Comparison of ENCODE assay signal across 8 mouse cellular contexts in the genomic region with DNA sequence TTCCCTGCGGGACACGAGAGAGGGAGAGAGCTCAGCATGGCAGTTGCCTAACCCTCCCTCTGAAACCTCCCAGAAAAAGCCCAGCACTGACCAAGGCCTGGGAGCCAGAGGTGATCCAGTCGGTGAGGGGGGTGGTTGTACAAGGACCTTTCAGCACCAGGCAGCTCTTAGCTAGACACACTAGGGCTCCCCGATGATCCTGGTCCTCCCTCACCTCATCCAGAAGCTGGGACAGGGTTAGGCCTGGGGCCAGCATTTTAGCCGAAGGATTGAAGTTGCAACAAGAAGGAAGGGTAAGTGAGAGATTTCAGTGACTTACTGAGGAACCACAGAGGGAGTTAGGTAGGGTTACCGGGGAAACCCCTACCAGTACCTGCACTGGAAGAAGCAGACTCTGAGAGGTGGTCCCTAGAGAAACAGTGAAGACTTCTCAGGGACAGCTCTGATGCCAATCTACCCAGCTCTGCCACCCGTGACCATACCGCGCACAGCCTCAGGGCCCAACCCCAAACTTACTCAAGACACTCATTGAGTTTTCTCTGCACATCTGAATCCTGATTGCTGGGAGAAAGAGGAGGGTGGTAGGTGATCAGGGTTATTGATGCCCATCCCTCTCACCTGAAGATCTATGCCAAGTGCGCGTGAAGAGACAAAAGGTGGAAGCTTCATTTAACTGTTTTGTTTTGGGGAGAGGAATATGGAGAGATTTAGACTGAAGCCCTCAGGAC. TPM values are rescaled to one million over a fixed set of nuclear protein-coding genes. Genes with fewer than 3 reads are reported as not detected.
DNase-seq lines count a peak whose midpoint lies in the region; ATAC-seq and TF ChIP-seq lines count a peak whose summit lies in the region.

No protein-coding gene starts in this region.

- no peaks in the 10 kb centered on the region for H3K27me3 ChIP-seq in spleen, adult 2 months (ENCODE audit: control insufficient read depth, insufficient read depth, low read length)
- peaks cover 10% of the 10 kb centered on the region; the same call in 1 of the 2 replicates for H3K27me3 ChIP-seq in liver, embryonic 12.5 days (replicated peaks)

- TF ChIP-seq POLR2A in spleen, adult 2 months (IDR thresholded peaks at IDR 0.05; ENCODE audit: low read depth, low read length), result no peak

- WGBS in spleen, adult 2 months, result 76% methylated on average over 11 of the region's 11 CpGs
- 82% methylated on average over 11 of the region's 11 CpGs for WGBS in liver, embryonic 12.5 days (ENCODE audit: insufficient replicate concordance)

- peaks cover 10% of the 10 kb centered on the region; the same call in 1 of the 2 replicates for H3K4me1 ChIP-seq in spleen, adult 2 months (ENCODE audit: control insufficient read depth, insufficient read depth, insufficient read length)
- peaks cover 40% of the 10 kb centered on the region for H3K4me1 ChIP-seq in liver, embryonic 12.5 days

- H3K27ac ChIP-seq in spleen, adult 2 months (ENCODE audit: insufficient read depth, low read length), result peak overlapping the region; percentile 73; the same call in 1 of the 2 replicates
- no peak overlapping the region for H3K27ac ChIP-seq in liver, embryonic 12.5 days

- TF ChIP-seq CTCF in spleen, adult 2 months (IDR thresholded peaks at IDR 0.05; ENCODE audit: extremely low read depth, insufficient read depth, insufficient read length, insufficient replicate concordance), result no peak

- peak overlapping the region; percentile 77 for H3K9ac ChIP-seq in liver, embryonic 12.5 days

- H3K36me3 ChIP-seq in spleen, adult 2 months (ENCODE audit: control insufficient read depth, insufficient read depth, low read length), result peaks cover 33% of the 10 kb centered on the region
- H3K36me3 ChIP-seq in liver, embryonic 12.5 days, result peaks cover 48% of the 10 kb centered on the region

- no peak for ATAC-seq in cerebellum, adult (ENCODE audit: insufficient number of reproducible peaks, low FRiP score, low TSS enrichment)
- ATAC-seq in liver, embryonic 12.5 days, result no peak

- DNase-seq in cerebellum, adult 9-11 months, result peak; percentile 57
- DNase-seq in spleen, adult 2 months (ENCODE audit: low read depth in 1 of 2, low spot score in 2 of 2), result no peak
- DNase-seq in spleen, postnatal 36 days (ENCODE audit: low spot score in 2 of 2), result no peak
- DNase-seq in yolk sac, embryonic 10.5 days (ENCODE audit: low spot score), result no peak
- DNase-seq in spleen, postnatal 14 days (ENCODE audit: low spot score in 2 of 2), result no peak
- no peak for DNase-seq in ovary, adult 18-20 months (ENCODE audit: low spot score)

- H3K9me3 ChIP-seq in liver, embryonic 12.5 days (replicated peaks), result no peaks in the 10 kb centered on the region

- H3K4me2 ChIP-seq in liver, embryonic 12.5 days, result peak overlapping the region; percentile 82

- peak overlapping the region; percentile 86; the same call in 1 of the 2 replicates for H3K4me3 ChIP-seq in spleen, adult 2 months (ENCODE audit: extremely low read depth, insufficient read depth, insufficient read length)
- peak overlapping the region; percentile 78 for H3K4me3 ChIP-seq in liver, embryonic 12.5 days

RNA-seq across cellular contexts. Expression of a gene that starts 1.2 kb away (rescaled TPM):
- 47.3 and 62.1 TPM in 2 replicates for polyA plus RNA-seq in spleen, adult 2 months (2012; rRNA removed)
- 32.3 and 34.1 TPM in 2 replicates for polyA plus RNA-seq in liver, embryonic 12.5 days (2016; fragmentation: Nextera tagmentation; extraction: Ambion mirVana)

RNA-seq across cellular contexts. Expression of a gene that starts 1.3 kb away (rescaled TPM):
- 8.7 and 12.1 TPM in 2 replicates for polyA plus RNA-seq in spleen, adult 2 months (2012; rRNA removed)
- polyA plus RNA-seq in liver, embryonic 12.5 days (2016; fragmentation: Nextera tagmentation; extraction: Ambion mirVana), result 9.2 and 10.8 TPM in 2 replicates

RNA-seq across cellular contexts. Expression of a gene that starts 7.8 kb away (rescaled TPM):
- polyA plus RNA-seq in spleen, adult 2 months (2012; rRNA removed), result not detected in 2 replicates
- polyA plus RNA-seq in liver, embryonic 12.5 days (2016; fragmentation: Nextera tagmentation; extraction: Ambion mirVana), result 0.23 TPM in 1 of 2 replicates, not detected in the other

RNA-seq across cellular contexts. Expression of a gene that starts 8.4 kb away (rescaled TPM):
- polyA plus RNA-seq in spleen, adult 2 months (2012; rRNA removed), result 4.3 and 6.2 TPM in 2 replicates
- polyA plus RNA-seq in liver, embryonic 12.5 days (2016; fragmentation: Nextera tagmentation; extraction: Ambion mirVana), result 11.2 and 12.4 TPM in 2 replicates

RNA-seq across cellular contexts. Expression of a gene that starts 13.6 kb away (rescaled TPM):
- polyA plus RNA-seq in spleen, adult 2 months (2012; rRNA removed), result 62.1 and 72.2 TPM in 2 replicates
- 0.86 TPM in 2 replicates for polyA plus RNA-seq in liver, embryonic 12.5 days (2016; fragmentation: Nextera tagmentation; extraction: Ambion mirVana)
